Mouse (Mus musculus): Measurements from ENCODE around the gene Sar1b. TPM values are rescaled to one million over a fixed set of nuclear protein-coding genes. Genes with fewer than 3 reads are reported as not detected.
A peak's percentile ranks its signal among the peaks of the same experiment; 100 is the strongest.
"Not testable (repeated sequence)": the region's sequence is repeated elsewhere in the genome, so short reads cannot be mapped to it uniquely, and the experiment has no call there.

Sar1b gene
- total and polyA plus RNA-seq, 2 experiments from 2014 or later = 118 to 235 TPM

- no peak for TF ChIP-seq CTCF (IDR thresholded peaks at IDR 0.05; ENCODE audit: low read depth)
- no peaks in the 10 kb centered on the region for H3K9me3 ChIP-seq (ENCODE audit: low read length)
- WGBS = 83% methylated on average over 1 of the region's 1 CpGs
- no peak overlapping the region for H3K4me3 ChIP-seq (ENCODE audit: low read length)
- no peak overlapping the region for H3K9ac ChIP-seq (replicated peaks; ENCODE audit: low read length)
- H3K27me3 ChIP-seq (ENCODE audit: insufficient read depth, low read length) = no peaks in the 10 kb centered on the region
- no peaks in the 10 kb centered on the region for H3K4me1 ChIP-seq (ENCODE audit: insufficient read depth, low read length)
- H3K36me3 ChIP-seq (ENCODE audit: insufficient read depth, low read length) = peaks cover 12% of the 10 kb centered on the region
- ATAC-seq (no peak), DNase-seq (ENCODE audit: low spot score) (no peak)
- no peak overlapping the region for H3K27ac ChIP-seq
- H3K4me2 ChIP-seq (ENCODE audit: low read depth, low read length) = no peak overlapping the region
Measured at GRCm38 (mm10) chr11:51746096-51746495, 17.4 kb upstream of the Sar1b start.

GRCm38 (mm10) chr11:51751623-51752225 is 11.8 kb upstream of the Sar1b start:
- 70% methylated on average over 6 of the region's 6 CpGs for WGBS
- not testable (repeated sequence) for H3K27me3 ChIP-seq (ENCODE audit: insufficient read depth, low read length); DNase-seq (ENCODE audit: low spot score); H3K36me3 ChIP-seq (ENCODE audit: insufficient read depth, low read length); H3K9me3 ChIP-seq (ENCODE audit: low read length); H3K4me3 ChIP-seq (ENCODE audit: low read length); H3K9ac ChIP-seq (replicated peaks; ENCODE audit: low read length); H3K27ac ChIP-seq; ATAC-seq; H3K4me2 ChIP-seq (ENCODE audit: low read depth, low read length)
- peaks cover 14% of the 10 kb centered on the region for H3K4me1 ChIP-seq (ENCODE audit: insufficient read depth, low read length)

GRCm38 (mm10) chr11:51755621-51756311 is 7.7 kb upstream of the Sar1b start:
- Histone ChIP-seq H3K4me1 (ENCODE audit: insufficient read depth, low read length) (peaks cover 17% of the 10 kb centered on the region), H3K27ac (peak overlapping the region; percentile 74), H3K4me2 (ENCODE audit: low read depth, low read length) (peak overlapping the region; percentile 67), H3K4me3 (ENCODE audit: low read length) (peak overlapping the region; percentile 78), H3K36me3 (ENCODE audit: insufficient read depth, low read length) (no peaks in the 10 kb centered on the region), H3K27me3 (ENCODE audit: insufficient read depth, low read length) (no peaks in the 10 kb centered on the region), H3K9me3 (ENCODE audit: low read length) (no peaks in the 10 kb centered on the region), H3K9ac (replicated peaks; ENCODE audit: low read length) (peak overlapping the region; percentile 89)
- DNase-seq (ENCODE audit: low spot score) (peak; percentile 32), ATAC-seq (peak; percentile 71)
- WGBS = 1% methylated on average over 46 of the region's 46 CpGs
- TF ChIP-seq CTCF (IDR thresholded peaks at IDR 0.05; ENCODE audit: low read depth) = peak; percentile 31; the same call in 1 of the 2 replicates

GRCm38 (mm10) chr11:51756352-51756771 is 7.1 kb upstream of the Sar1b start:
- ATAC-seq = peak; percentile 99
- 1% methylated on average over 41 of the region's 41 CpGs for WGBS
- no peaks in the 10 kb centered on the region for H3K9me3 ChIP-seq (ENCODE audit: low read length)

GRCm38 (mm10) chr11:51757023-51757422 is 6.5 kb upstream of the Sar1b start:
- ATAC-seq (no peak), DNase-seq (ENCODE audit: low spot score) (no peak)
- H3K4me3 ChIP-seq (ENCODE audit: low read length) = peak overlapping the region; percentile 78
- WGBS = 79% methylated on average over 11 of the region's 11 CpGs
- H3K9ac ChIP-seq (replicated peaks; ENCODE audit: low read length) = peak overlapping the region; percentile 89
- peaks cover 17% of the 10 kb centered on the region for H3K4me1 ChIP-seq (ENCODE audit: insufficient read depth, low read length)
- peak overlapping the region; percentile 74; the same call in 1 of the 2 replicates for H3K27ac ChIP-seq
- TF ChIP-seq CTCF (IDR thresholded peaks at IDR 0.05; ENCODE audit: low read depth) = no peak
- H3K9me3 ChIP-seq (ENCODE audit: low read length) = no peaks in the 10 kb centered on the region
- H3K36me3 ChIP-seq (ENCODE audit: insufficient read depth, low read length) = no peaks in the 10 kb centered on the region
- no peaks in the 10 kb centered on the region for H3K27me3 ChIP-seq (ENCODE audit: insufficient read depth, low read length)
- H3K4me2 ChIP-seq (ENCODE audit: low read depth, low read length) = peak overlapping the region; percentile 67

More at GRCm38 (mm10) chr11:51756352-51756771, 7.1 kb upstream of the Sar1b start:
- Histone ChIP-seq H3K4me1 (ENCODE audit: insufficient read depth, low read length) (peaks cover 17% of the 10 kb centered on the region), H3K4me3 (ENCODE audit: low read length) (peak overlapping the region; percentile 78), H3K27me3 (ENCODE audit: insufficient read depth, low read length) (no peaks in the 10 kb centered on the region), H3K9ac (replicated peaks; ENCODE audit: low read length) (peak overlapping the region; percentile 89), H3K36me3 (ENCODE audit: insufficient read depth, low read length) (no peaks in the 10 kb centered on the region), H3K27ac (peak overlapping the region; percentile 74), H3K4me2 (ENCODE audit: low read depth, low read length) (peak overlapping the region; percentile 67)
- TF ChIP-seq CTCF (IDR thresholded peaks at IDR 0.05; ENCODE audit: low read depth) = no peak
- DNase-seq (ENCODE audit: low spot score) = peak; percentile 96

- no peaks in the 10 kb centered on the region for H3K9me3 ChIP-seq (ENCODE audit: low read length)
- ATAC-seq (no peak), DNase-seq (ENCODE audit: low spot score) (no peak)
- TF ChIP-seq CTCF (IDR thresholded peaks at IDR 0.05; ENCODE audit: low read depth) = no peak
- no peaks in the 10 kb centered on the region for H3K27me3 ChIP-seq (ENCODE audit: insufficient read depth, low read length)
- H3K27ac ChIP-seq = no peak overlapping the region
- peaks cover 17% of the 10 kb centered on the region for H3K4me1 ChIP-seq (ENCODE audit: insufficient read depth, low read length)
- WGBS = 93% methylated on average over 5 of the region's 5 CpGs
- H3K9ac ChIP-seq (replicated peaks; ENCODE audit: low read length) = no peak overlapping the region
- H3K36me3 ChIP-seq (ENCODE audit: insufficient read depth, low read length) = no peaks in the 10 kb centered on the region
- H3K4me2 ChIP-seq (ENCODE audit: low read depth, low read length) = no peak overlapping the region
- no peak overlapping the region for H3K4me3 ChIP-seq (ENCODE audit: low read length)
Measured at GRCm38 (mm10) chr11:51757625-51758024, 5.9 kb upstream of the Sar1b start.

GRCm38 (mm10) chr11:51758207-51758606 is 5.3 kb upstream of the Sar1b start:
- 88% methylated on average over 5 of the region's 5 CpGs for WGBS

More at GRCm38 (mm10) chr11:51758207-51758606, 5.3 kb upstream of the Sar1b start:
- H3K4me1 ChIP-seq (ENCODE audit: insufficient read depth, low read length) = peaks cover 21% of the 10 kb centered on the region
- not testable (repeated sequence) for H3K27me3 ChIP-seq (ENCODE audit: insufficient read depth, low read length); H3K4me3 ChIP-seq (ENCODE audit: low read length); H3K9me3 ChIP-seq (ENCODE audit: low read length); H3K36me3 ChIP-seq (ENCODE audit: insufficient read depth, low read length); H3K27ac ChIP-seq; H3K4me2 ChIP-seq (ENCODE audit: low read depth, low read length); H3K9ac ChIP-seq (replicated peaks; ENCODE audit: low read length); DNase-seq (ENCODE audit: low spot score); ATAC-seq

All from hindbrain, postnatal 0 days (tissue).